Mouse (Mus musculus): ENCODE measurements at regions not wholly inside any gene's neighbourhood (a gene's known extent, or its start where the extent isn't known, plus 50 kb on each side); places are given as distances from the start of the nearest gene placed in this dataset.

DNA sequence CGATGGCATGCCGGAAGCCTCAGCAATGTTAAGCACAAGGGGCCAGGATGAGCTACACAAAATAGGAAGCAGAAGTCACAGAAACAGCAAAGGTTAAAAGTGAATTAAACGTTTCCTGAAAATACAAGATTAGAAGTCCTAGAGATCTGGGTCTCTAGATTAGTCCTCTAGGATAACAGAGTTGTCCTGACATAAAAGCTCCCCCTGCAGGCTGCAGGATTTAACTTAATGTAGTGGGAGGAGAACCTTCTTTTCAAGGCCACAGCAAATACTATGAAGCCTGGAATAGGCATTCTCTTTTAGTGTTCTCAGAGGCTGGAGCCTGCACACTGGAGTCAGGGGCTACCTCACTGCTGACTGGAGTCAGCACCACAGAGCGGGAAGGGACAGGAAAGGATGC lies 604.1 kb upstream of the Adgrl2 start:
- no peak for TF ChIP-seq CTCF (IDR thresholded peaks at IDR 0.05; ENCODE audit: low read depth, low read length)
- TF ChIP-seq GATA1 (IDR thresholded peaks at IDR 0.05; ENCODE audit: borderline replicate concordance, low read length) = no peak
- TF ChIP-seq POLR2AphosphoS5 (IDR thresholded peaks at IDR 0.05; ENCODE audit: insufficient replicate concordance, low read depth, low read length) = no peak
- TF ChIP-seq TAL1 (conservative IDR thresholded peaks at IDR 0.05; ENCODE audit: low read depth, low read length) = no peak
